Mouse (Mus musculus): ENCODE results near the gene Prok1. TPM values are rescaled to one million over a fixed set of nuclear protein-coding genes. Genes with fewer than 3 reads are reported as not detected.

The Prok1 gene
- polyA plus RNA-seq (2016; fragmentation: Nextera tagmentation; extraction: Ambion mirVana) = not detected in 2 replicates

DNA sequence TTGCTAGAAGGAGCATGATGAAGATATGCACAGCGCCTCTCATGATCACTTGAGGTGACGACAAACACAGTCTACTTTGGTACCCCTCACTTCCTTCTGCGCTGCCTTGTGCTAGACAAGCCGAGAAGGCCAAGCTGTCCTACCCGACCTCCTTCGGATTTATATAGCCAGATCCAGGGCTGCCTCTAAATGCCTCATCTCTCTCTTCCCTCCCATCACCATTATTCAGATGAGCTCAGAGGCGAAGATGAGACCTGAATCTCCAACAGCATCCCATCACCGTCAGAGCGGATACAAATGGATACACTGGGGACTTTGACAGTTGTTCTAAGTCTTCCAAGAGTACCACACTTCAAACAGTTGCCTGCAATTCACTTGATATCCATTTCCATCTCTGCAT is at the start of gene Prok1:
Gene Prok1, minus strand, starts transcription at position 101 of the 400 bp plus-strand sequence.
- Histone ChIP-seq H3K27ac (replicated peaks) (no peak within 1 kb of the TSS), H3K27me3 (replicated peaks; ENCODE audit: low read depth, poor library complexity, severe bottlenecking) (no peaks in the 10 kb centered on the region), H3K4me3 (no peak within 1 kb of the TSS), H3K4me1 (peaks cover 11% of the 10 kb centered on the region), H3K9me3 (no peaks in the 10 kb centered on the region), H3K36me3 (replicated peaks) (no peaks in the 10 kb centered on the region)
- DNase-seq (ENCODE audit: low spot score) = no peak
- 88% methylated on average over 9 of the region's 9 CpGs for WGBS

DNA sequence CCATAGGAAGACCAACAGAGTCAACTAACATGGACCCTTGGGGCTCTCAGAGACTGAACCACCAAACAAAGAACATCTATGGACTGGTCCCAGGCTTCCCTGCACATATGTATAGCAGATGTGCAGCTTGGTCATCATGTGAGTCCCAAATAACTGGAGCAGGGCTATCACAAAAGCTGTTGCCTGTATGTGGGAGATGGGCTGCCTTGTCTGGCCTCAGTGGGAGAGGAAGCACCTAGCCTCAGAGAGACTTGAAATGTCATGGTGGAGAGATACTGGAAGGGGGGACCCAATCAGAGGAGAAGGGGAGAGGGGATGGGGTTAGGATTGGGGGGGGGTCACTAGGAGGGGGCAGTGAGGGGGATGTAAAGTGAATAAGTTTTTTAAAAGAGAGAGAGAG is 47.8 kb upstream of the Prok1 start:
- Histone ChIP-seq H3K27ac (replicated peaks) (no peak overlapping the region), H3K4me3 (no peak overlapping the region), H3K9me3 (no peaks in the 10 kb centered on the region), H3K27me3 (replicated peaks; ENCODE audit: low read depth, poor library complexity, severe bottlenecking) (no peaks in the 10 kb centered on the region), H3K36me3 (replicated peaks) (peaks cover 31% of the 10 kb centered on the region), H3K4me1 (peaks cover 15% of the 10 kb centered on the region)
- no peak for DNase-seq (ENCODE audit: low spot score)

DNA sequence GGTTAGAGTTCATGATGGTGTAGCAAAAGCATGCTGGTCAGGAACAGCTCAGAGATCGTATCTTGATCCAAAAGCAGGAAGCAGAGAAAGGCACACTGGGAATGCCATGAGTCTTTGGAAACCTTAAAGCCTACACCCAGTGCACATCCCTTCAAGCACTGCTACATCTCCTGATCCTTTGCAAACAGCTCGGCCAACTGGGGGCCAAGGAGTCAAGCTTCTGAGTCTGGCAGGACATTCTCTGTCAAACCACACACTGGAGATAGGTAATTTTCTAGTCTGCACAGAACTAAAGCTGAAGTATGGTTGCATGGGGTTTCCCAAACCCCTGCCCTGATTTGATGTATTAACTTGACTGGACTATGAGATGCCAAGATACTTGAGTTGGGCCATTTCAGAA is 46.6 kb upstream of the Prok1 start:
- no peak overlapping the region for H3K27ac ChIP-seq (replicated peaks)
- no peaks in the 10 kb centered on the region for H3K27me3 ChIP-seq (replicated peaks; ENCODE audit: low read depth, poor library complexity, severe bottlenecking)
- H3K4me3 ChIP-seq = no peak overlapping the region
- peaks cover 37% of the 10 kb centered on the region for H3K36me3 ChIP-seq (replicated peaks)
- 82% methylated on average over 2 of the region's 2 CpGs for WGBS
- peaks cover 7% of the 10 kb centered on the region for H3K4me1 ChIP-seq
- no peak for DNase-seq (ENCODE audit: low spot score)
- no peaks in the 10 kb centered on the region for H3K9me3 ChIP-seq

- WGBS = 4% methylated on average over 43 of the region's 43 CpGs
- DNase-seq (ENCODE audit: low spot score) = peak; percentile 91
- Histone ChIP-seq H3K27me3 (replicated peaks; ENCODE audit: low read depth, poor library complexity, severe bottlenecking) (no peaks in the 10 kb centered on the region; the same call in 1 of the 2 replicates), H3K27ac (replicated peaks) (peak within 1 kb of the TSS; percentile 82), H3K4me3 (peak within 1 kb of the TSS; percentile 93), H3K9me3 (no peaks in the 10 kb centered on the region), H3K4me1 (peaks cover 12% of the 10 kb centered on the region), H3K36me3 (replicated peaks) (peaks cover 19% of the 10 kb centered on the region)
These were observed 39.2 kb upstream of the Prok1 start, which contains the start of gene Lamtor5 for GRCm38 (mm10) chr3:107278479-107279269. Gene Lamtor5, plus strand, starts transcription at chr3:107278858.

- Histone ChIP-seq H3K4me3 (no peak overlapping the region), H3K36me3 (replicated peaks) (no peaks in the 10 kb centered on the region), H3K27ac (replicated peaks) (no peak overlapping the region), H3K9me3 (no peaks in the 10 kb centered on the region), H3K4me1 (peaks cover 12% of the 10 kb centered on the region), H3K27me3 (replicated peaks; ENCODE audit: low read depth, poor library complexity, severe bottlenecking) (no peaks in the 10 kb centered on the region; the same call in 1 of the 2 replicates)
- DNase-seq (ENCODE audit: low spot score) = no peak
- WGBS = 82% methylated on average over 3 of the region's 3 CpGs
These were observed 37.1 kb upstream of the Prok1 start for GRCm38 (mm10) chr3:107276626-107277025.

GRCm38 (mm10) chr3:107275996-107276395 is 36.5 kb upstream of the Prok1 start:
- 62% methylated on average over 4 of the region's 4 CpGs for WGBS
- Histone ChIP-seq H3K27ac (replicated peaks) (no peak overlapping the region), H3K9me3 (no peaks in the 10 kb centered on the region), H3K4me1 (peaks cover 12% of the 10 kb centered on the region), H3K4me3 (no peak overlapping the region), H3K27me3 (replicated peaks; ENCODE audit: low read depth, poor library complexity, severe bottlenecking) (no peaks in the 10 kb centered on the region; the same call in 1 of the 2 replicates), H3K36me3 (replicated peaks) (no peaks in the 10 kb centered on the region)
- no peak for DNase-seq (ENCODE audit: low spot score)

DNA sequence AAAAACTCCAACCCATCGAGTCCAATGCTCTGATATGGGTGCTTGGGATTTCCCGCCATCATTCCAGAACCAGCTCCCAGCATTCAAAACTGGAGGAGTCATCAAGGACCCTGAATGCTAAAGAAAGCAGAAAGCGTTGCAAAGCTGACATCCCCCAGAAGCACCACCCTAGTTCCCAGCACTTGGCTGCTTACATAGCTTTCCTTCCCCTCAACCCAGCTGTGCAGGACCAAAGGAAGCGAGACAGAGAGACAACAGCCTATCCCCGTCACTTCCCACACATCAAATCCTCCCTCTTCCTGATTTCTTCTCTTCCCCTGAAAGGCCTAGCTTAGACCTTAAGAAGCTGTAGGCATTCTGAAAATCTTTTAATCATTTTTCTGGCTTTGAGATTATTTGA is 35.8 kb upstream of the Prok1 start:
- H3K27me3 ChIP-seq (replicated peaks; ENCODE audit: low read depth, poor library complexity, severe bottlenecking) = no peaks in the 10 kb centered on the region; the same call in 1 of the 2 replicates
- peaks cover 12% of the 10 kb centered on the region for H3K4me1 ChIP-seq
- H3K4me3 ChIP-seq = no peak overlapping the region
- WGBS = 62% methylated on average over 5 of the region's 5 CpGs
- H3K36me3 ChIP-seq (replicated peaks) = no peaks in the 10 kb centered on the region
- H3K27ac ChIP-seq (replicated peaks) = no peak overlapping the region
- no peaks in the 10 kb centered on the region for H3K9me3 ChIP-seq
- no peak for DNase-seq (ENCODE audit: low spot score)

DNA sequence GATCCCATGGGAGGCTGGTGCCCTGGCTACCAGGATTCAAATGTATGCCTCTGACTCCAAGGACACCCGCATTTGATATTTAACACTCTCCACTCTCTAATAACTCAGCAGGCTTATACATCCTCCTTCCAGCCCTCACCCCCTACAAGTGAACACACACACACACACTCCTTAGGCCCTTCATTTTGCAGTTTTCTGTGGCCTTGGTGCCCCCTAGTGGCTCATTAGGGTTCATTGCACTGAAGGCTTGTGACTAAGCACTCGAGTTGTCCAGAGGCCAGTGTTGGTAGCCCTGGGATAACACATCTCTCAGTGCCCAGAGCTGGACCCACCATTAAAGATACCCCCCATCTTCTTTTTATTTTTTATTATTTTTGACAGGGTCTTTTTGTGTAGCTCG is 34.3 kb upstream of the Prok1 start:
- WGBS = 11% methylated on average over 3 of the region's 3 CpGs
- Histone ChIP-seq H3K9me3 (no peaks in the 10 kb centered on the region), H3K4me3 (no peak overlapping the region), H3K36me3 (replicated peaks) (no peaks in the 10 kb centered on the region), H3K27ac (replicated peaks) (no peak overlapping the region), H3K27me3 (replicated peaks; ENCODE audit: low read depth, poor library complexity, severe bottlenecking) (no peaks in the 10 kb centered on the region; the same call in 1 of the 2 replicates), H3K4me1 (peaks cover 3% of the 10 kb centered on the region; the same call in 1 of the 2 replicates)
- DNase-seq (ENCODE audit: low spot score) = peak; percentile 64

DNA sequence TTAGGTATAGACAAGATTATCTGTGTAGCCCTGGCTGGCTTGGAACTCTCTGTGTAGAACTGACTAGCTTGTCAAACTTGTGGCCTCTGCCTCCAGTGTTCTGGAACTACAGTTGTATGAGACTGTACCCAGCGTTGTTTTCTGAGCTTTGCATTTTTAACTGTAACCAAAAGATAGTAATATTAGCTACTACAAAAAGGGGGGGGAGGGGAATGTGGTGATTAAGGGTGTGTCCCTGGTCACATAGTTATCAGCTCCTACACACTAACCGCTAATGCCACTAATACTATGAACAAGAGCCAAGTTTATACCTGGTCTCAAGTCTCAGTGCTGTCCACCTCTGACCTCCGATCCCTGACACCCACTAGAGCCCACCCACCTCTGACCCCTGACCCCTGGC is 32.9 kb upstream of the Prok1 start:
- Histone ChIP-seq H3K36me3 (replicated peaks) (no peaks in the 10 kb centered on the region), H3K4me3 (no peak overlapping the region), H3K27me3 (replicated peaks; ENCODE audit: low read depth, poor library complexity, severe bottlenecking) (no peaks in the 10 kb centered on the region; the same call in 1 of the 2 replicates), H3K4me1 (no peaks in the 10 kb centered on the region), H3K9me3 (no peaks in the 10 kb centered on the region), H3K27ac (replicated peaks) (no peak overlapping the region)
- 92% methylated on average over 3 of the region's 3 CpGs for WGBS
- no peak for DNase-seq (ENCODE audit: low spot score)

DNA sequence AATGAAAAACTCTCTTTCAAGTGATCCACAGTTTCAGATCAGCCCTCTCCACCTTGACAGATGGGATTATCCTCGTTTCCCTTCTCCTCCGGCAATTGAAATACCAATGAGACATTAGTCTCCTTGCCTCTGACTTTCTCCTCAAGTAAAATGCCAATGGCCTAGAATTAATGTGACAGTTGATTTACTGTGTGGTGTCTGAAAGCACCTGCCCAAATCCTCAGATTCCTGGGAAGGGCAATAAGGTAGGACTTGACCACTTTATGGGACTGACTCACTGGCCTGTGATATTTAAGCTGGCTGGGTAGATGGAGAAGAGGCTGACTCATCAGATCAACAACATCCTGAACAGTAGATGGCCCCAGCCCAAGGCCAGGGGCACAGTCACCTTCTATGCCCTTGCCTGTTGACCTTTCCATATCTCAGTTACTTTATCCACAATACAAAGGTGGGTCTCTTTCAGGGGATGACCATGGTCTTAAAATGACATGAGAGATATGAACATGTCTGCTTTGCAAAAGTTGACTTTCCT is 27.4 kb upstream of the Prok1 start:
- Histone ChIP-seq H3K36me3 (replicated peaks) (no peaks in the 10 kb centered on the region), H3K4me3 (no peak overlapping the region), H3K4me1 (peaks cover under 1% of the 10 kb centered on the region; the same call in 1 of the 2 replicates), H3K27me3 (replicated peaks; ENCODE audit: low read depth, poor library complexity, severe bottlenecking) (no peaks in the 10 kb centered on the region), H3K27ac (replicated peaks) (no peak overlapping the region), H3K9me3 (no peaks in the 10 kb centered on the region)
- 72% methylated on average over 2 of the region's 2 CpGs for WGBS
- DNase-seq (ENCODE audit: low spot score) = no peak

- no peaks in the 10 kb centered on the region for H3K9me3 ChIP-seq
- H3K36me3 ChIP-seq (replicated peaks) = no peaks in the 10 kb centered on the region
- H3K4me3 ChIP-seq = no peak overlapping the region
- WGBS = 43% methylated on average over 7 of the region's 7 CpGs
- peak overlapping the region; percentile 51; the same call in 1 of the 2 replicates for H3K27ac ChIP-seq (replicated peaks)
- peaks cover 15% of the 10 kb centered on the region for H3K4me1 ChIP-seq
- no peaks in the 10 kb centered on the region for H3K27me3 ChIP-seq (replicated peaks; ENCODE audit: low read depth, poor library complexity, severe bottlenecking)
- no peak for DNase-seq (ENCODE audit: low spot score)
These were observed 22.3 kb upstream of the Prok1 start for GRCm38 (mm10) chr3:107261851-107262165.

DNA sequence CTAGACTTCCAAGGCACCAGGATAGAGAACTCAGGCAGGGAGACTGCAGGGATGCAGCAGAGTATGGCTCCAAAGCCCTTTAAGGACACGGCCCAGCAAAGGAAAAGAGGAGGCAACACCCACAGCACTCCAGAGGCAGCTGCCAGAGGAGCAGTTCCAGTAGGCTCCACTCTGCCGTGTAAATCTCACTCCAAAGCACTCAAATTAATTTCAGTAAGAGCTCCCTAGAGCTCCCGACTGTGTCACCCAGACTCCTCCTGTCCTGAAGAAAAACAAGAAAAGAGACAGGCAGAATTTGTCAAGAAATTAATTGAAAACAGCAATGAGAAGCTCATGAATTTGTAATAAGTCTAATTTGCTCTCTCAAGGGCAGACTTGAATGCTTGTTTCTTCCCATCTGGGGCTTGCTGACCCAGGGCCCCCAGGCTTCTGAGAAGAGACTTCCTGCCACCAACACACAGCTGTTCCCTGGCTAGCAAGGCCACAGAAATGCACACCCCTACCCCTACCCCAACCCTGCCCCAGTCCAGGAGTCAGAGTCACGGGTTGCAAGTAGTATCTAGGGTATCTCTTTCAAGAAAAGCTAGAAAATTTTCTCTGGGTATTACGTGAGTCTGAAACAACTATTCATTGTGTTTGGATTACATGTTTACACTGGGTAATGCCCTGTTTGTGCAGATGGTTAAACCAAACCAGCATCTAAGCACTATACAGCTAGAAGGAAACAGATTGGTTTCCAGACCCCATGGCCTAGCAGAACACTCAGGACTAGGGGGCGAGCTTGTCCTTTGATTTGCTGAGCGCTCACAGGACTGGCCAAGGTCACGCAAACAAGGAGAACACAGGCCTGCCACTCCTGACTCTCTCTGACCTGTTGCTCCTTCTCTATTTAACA is 21.7 kb upstream of the Prok1 start:
- Histone ChIP-seq H3K9me3 (no peaks in the 10 kb centered on the region), H3K4me3 (no peak overlapping the region), H3K36me3 (replicated peaks) (no peaks in the 10 kb centered on the region), H3K27ac (replicated peaks) (peak overlapping the region; percentile 69), H3K27me3 (replicated peaks; ENCODE audit: low read depth, poor library complexity, severe bottlenecking) (no peaks in the 10 kb centered on the region), H3K4me1 (peaks cover 15% of the 10 kb centered on the region)
- WGBS = 33% methylated on average over 8 of the region's 8 CpGs
- peak; percentile 65 for DNase-seq (ENCODE audit: low spot score)

All from embryonic facial prominence, embryonic 10.5 days (tissue).